Mouse (Mus musculus) liver, embryonic 13.5 days (tissue): ENCODE results near the gene Sspo. TPM values are rescaled to one million over a fixed set of nuclear protein-coding genes. Genes with fewer than 3 reads are reported as not detected.

Experiments used
- ATAC-seq: fragments of 200-750 bp; cut with Nextera tagmentation; 2 replicates; pipeline ENCODE4 v1.8.0; 2017; ENCODE audit warnings: low read depth, mild to moderate bottlenecking, moderate number of reproducible peaks, moderate library complexity
- DNase-seq: peaks from one replicate; pipeline ENCODE4 v3.0.0; 2022
- H3K27ac ChIP-seq: fragments of 300-500 bp; sonication (generic); 2 replicates; pipeline ENCODE4 v1.5.1; 2015; ENCODE audit warnings: moderate library complexity, mild to moderate bottlenecking, inconsistent platforms
- H3K27me3 ChIP-seq: fragments of 300-500 bp; sonication (generic); 2 replicates; pipeline ENCODE4 v1.6.1; 2015; ENCODE audit warnings: mild to moderate bottlenecking, inconsistent platforms
- H3K36me3 ChIP-seq: fragments of 300-500 bp; sonication (generic); 2 replicates; pipeline ENCODE4 v1.6.1; 2015; ENCODE audit warnings: mild to moderate bottlenecking, inconsistent platforms
- H3K4me1 ChIP-seq: fragments of 300-500 bp; sonication (generic); replicated peaks from 2 replicates; pipeline ENCODE4 v1.6.1; 2015; ENCODE audit warnings: inconsistent platforms
- H3K4me2 ChIP-seq: fragments of 300-500 bp; sonication (generic); 2 replicates; pipeline ENCODE4 v1.6.1; 2015; ENCODE audit warnings: inconsistent platforms, mild to moderate bottlenecking, moderate library complexity
- H3K4me3 ChIP-seq: fragments of 300-500 bp; sonication (generic); replicated peaks from 2 replicates; pipeline ENCODE4 v1.5.1; 2015; ENCODE audit warnings: mild to moderate bottlenecking, inconsistent platforms
- H3K9ac ChIP-seq: fragments of 300-500 bp; sonication (generic); 2 replicates; pipeline ENCODE4 v1.6.1; 2015; ENCODE audit warnings: mild to moderate bottlenecking, inconsistent platforms
- H3K9me3 ChIP-seq: fragments of 300-500 bp; sonication (generic); replicated peaks from 2 replicates; pipeline ENCODE4 v1.6.1; 2016; ENCODE audit warnings: inconsistent platforms
- WGBS: fragments of 180-500 bp; shearing (Covaris S2); methylation state at CpG from one replicate; pipeline ENCODE4 v1.1.7; 2015; ENCODE audit not compliant: insufficient replicate concordance; 5-methylcytosine and 5-hydroxymethylcytosine counted together
- microRNA-seq: library from miRNA; unstranded; fragments of <30 nt; microRNA quantifications from one replicate; pipeline ENCODE4, GENCODE M21; 2016
- polyA plus RNA-seq: library from polyadenylated mRNA; unstranded; fragments of >200 nt; fragmentation: Nextera tagmentation; extraction: Ambion mirVana; gene quantifications from 2 replicates; pipeline ENCODE4 v1.2.1, GENCODE M21; 2015

Gene Sspo
- polyA plus RNA-seq, 1 experiment from 2014 or later, result 0.08 TPM

GRCm38 (mm10) chr6:48545251-48545650, 97.2 kb downstream of the Sspo start:
- DNase-seq, result no peak
- no peak overlapping the region for H3K4me2 ChIP-seq
- H3K36me3 ChIP-seq, result no peaks in the 10 kb centered on the region
- no peak overlapping the region for H3K27ac ChIP-seq
- H3K9ac ChIP-seq, result no peak overlapping the region
- no peaks in the 10 kb centered on the region for H3K9me3 ChIP-seq
- H3K4me1 ChIP-seq, result 0 out of 2 replicates have a peak, but pooled peaks cover 3% of the 10 kb centered on the region
- no peak overlapping the region for H3K4me3 ChIP-seq
- WGBS, result 58% methylated on average over 5 of the region's 5 CpGs
- no peaks in the 10 kb centered on the region for H3K27me3 ChIP-seq
- no peak for ATAC-seq

GRCm38 (mm10) chr6:48546271-48546670, 98.2 kb downstream of the Sspo start:
- DNase-seq (no peak), ATAC-seq (no peak)
- Histone ChIP-seq H3K36me3 (no peaks in the 10 kb centered on the region), H3K9me3 (no peaks in the 10 kb centered on the region), H3K27me3 (no peaks in the 10 kb centered on the region), H3K4me2 (no peak overlapping the region), H3K9ac (no peak overlapping the region), H3K4me3 (no peak overlapping the region), H3K27ac (no peak overlapping the region), H3K4me1 (0 out of 2 replicates have a peak, but pooled peaks cover 3% of the 10 kb centered on the region)
- WGBS, result 33% methylated on average over 1 of the region's 1 CpGs

GRCm38 (mm10) chr6:48546858-48547257, 98.8 kb downstream of the Sspo start:
- Histone ChIP-seq H3K4me3 (no peak overlapping the region), H3K27me3 (no peaks in the 10 kb centered on the region), H3K4me1 (0 out of 2 replicates have a peak, but pooled peaks cover 3% of the 10 kb centered on the region), H3K9ac (no peak overlapping the region), H3K4me2 (no peak overlapping the region), H3K9me3 (no peaks in the 10 kb centered on the region), H3K36me3 (no peaks in the 10 kb centered on the region), H3K27ac (no peak overlapping the region)
- no peak for ATAC-seq
- DNase-seq, result no peak
- 53% methylated on average over 4 of the region's 4 CpGs for WGBS

- no peak overlapping the region for H3K9ac ChIP-seq
- no peaks in the 10 kb centered on the region for H3K27me3 ChIP-seq
- no peak overlapping the region for H3K4me2 ChIP-seq
- H3K9me3 ChIP-seq, result no peaks in the 10 kb centered on the region
- WGBS, result 67% methylated on average over 6 of the region's 6 CpGs
- no peaks in the 10 kb centered on the region for H3K36me3 ChIP-seq
- no peak overlapping the region for H3K27ac ChIP-seq
- ATAC-seq (no peak), DNase-seq (no peak)
- no peak overlapping the region for H3K4me3 ChIP-seq
- 0 out of 2 replicates have a peak, but pooled peaks cover 3% of the 10 kb centered on the region for H3K4me1 ChIP-seq
Observed at GRCm38 (mm10) chr6:48548314-48548713, 100.3 kb downstream of the Sspo start.

Small RNAs within 50 kb of the gene (microRNA-seq; reads per million reads assigned to microRNA genes)
- gene Gm24325, result not detected

Other genes starting within 250 kb of the Sspo start
- 1.8 and 2.0 TPM in 2 replicates for gene Krba1, start 52.6 kb upstream of the Sspo start, polyA plus RNA-seq
- 1.8 and 1.9 TPM in 2 replicates for gene Zfp467, start 2.4 kb upstream of the Sspo start, polyA plus RNA-seq
- gene Atp6v0e2, start 89.4 kb downstream of the Sspo start, polyA plus RNA-seq, result 1.5 and 1.6 TPM in 2 replicates
- gene Lrrc61, start 106.6 kb downstream of the Sspo start, polyA plus RNA-seq, result 0.81 and 1.5 TPM in 2 replicates
- gene Rarres2, start 124.6 kb downstream of the Sspo start, polyA plus RNA-seq, result 8.4 and 10.0 TPM in 2 replicates
- not detected in 2 replicates for gene Gm45021, start 141.4 kb downstream of the Sspo start, polyA plus RNA-seq
- 8.1 and 10.4 TPM in 2 replicates for gene Repin1, start 145.7 kb downstream of the Sspo start, polyA plus RNA-seq
- not detected in 2 replicates for gene Gm44965, start 145.7 kb downstream of the Sspo start, polyA plus RNA-seq
- gene Zfp775, start 153.8 kb downstream of the Sspo start, polyA plus RNA-seq, result 1.9 and 2.0 TPM in 2 replicates
- gene AI854703, start 178.5 kb downstream of the Sspo start, polyA plus RNA-seq, result 0.20 and 0.28 TPM in 2 replicates
- gene Gimap8, start 199.0 kb downstream of the Sspo start, polyA plus RNA-seq, result 0.73 and 0.93 TPM in 2 replicates
- gene Gimap9, start 227.9 kb downstream of the Sspo start, polyA plus RNA-seq, result 10.9 and 12.1 TPM in 2 replicates
- gene Gimap4, start 236.3 kb downstream of the Sspo start, polyA plus RNA-seq, result 11.6 and 12.3 TPM in 2 replicates